Comparison of ENCODE assay signal across 39 mouse cellular contexts in genomic region chr14:7989961-7990360, GRCm38 (mm10). TPM values are rescaled to one million over a fixed set of nuclear protein-coding genes. Genes with fewer than 3 reads are reported as not detected.
"Had no signal": no experiment of that assay in that cellular context is flagged by ENCODE, and none has a peak within 500 bp of the region (broad histone marks: within the 10 kb centered on the region; RNA-seq: fewer than 3 reads in every experiment).

No protein-coding gene starts in this region.

- H3K36me3 ChIP-seq: heart, embryonic 12.5 days; hindbrain, embryonic 10.5 days; hindbrain, embryonic 12.5 days; kidney, embryonic 15.5 days; limb, embryonic 13.5 days; limb, embryonic 15.5 days had no signal

- H3K9me3 ChIP-seq: heart, embryonic 12.5 days; hindbrain, embryonic 10.5 days; hindbrain, embryonic 12.5 days; kidney, embryonic 15.5 days; limb, embryonic 13.5 days; limb, embryonic 15.5 days had no signal

- H3K27ac ChIP-seq: gastrocnemius, adult 2 months; heart, adult 2 months; hindbrain, embryonic 10.5 days; hindbrain, embryonic 12.5 days; hindbrain, embryonic 14.5 days; kidney, embryonic 15.5 days; kidney, postnatal 0 days; limb, embryonic 13.5 days; limb, embryonic 15.5 days had no signal

- H3K4me2 ChIP-seq: heart, embryonic 12.5 days; hindbrain, embryonic 12.5 days; hindbrain, embryonic 14.5 days; kidney, embryonic 15.5 days; limb, embryonic 13.5 days; limb, embryonic 15.5 days; liver, embryonic 11.5 days had no signal

- H3K4me3 ChIP-seq: gastrocnemius, adult 2 months; heart, adult 2 months; heart, embryonic 12.5 days; hindbrain, embryonic 10.5 days; hindbrain, embryonic 12.5 days; kidney, embryonic 15.5 days; limb, embryonic 13.5 days; limb, embryonic 15.5 days had no signal

- ATAC-seq: hindbrain, embryonic 16.5 days; intestine, embryonic 16.5 days had no signal

- DNase-seq: gastrocnemius, adult 2 months; gastrocnemius, postnatal 14 days; gastrocnemius, postnatal 36 days; heart, adult 11 months; heart, adult 2 months; heart, postnatal 10 days; heart, postnatal 4 days; kidney, adult 11 months; kidney, adult 2 months; kidney, adult 9 months; kidney, postnatal 14 days; kidney, postnatal 36 days; layer of hippocampus, adult 9-11 months; layer of hippocampus, postnatal 36 days; left cerebral cortex, postnatal 4 days had no signal

- H3K27me3 ChIP-seq: heart, embryonic 12.5 days; hindbrain, embryonic 12.5 days; kidney, embryonic 15.5 days; limb, embryonic 15.5 days had no signal

- H3K9ac ChIP-seq: heart, embryonic 12.5 days; hindbrain, embryonic 12.5 days; hindbrain, embryonic 14.5 days; kidney, embryonic 15.5 days; limb, embryonic 13.5 days; limb, embryonic 15.5 days had no signal

- H3K4me1 ChIP-seq: heart, embryonic 12.5 days; hindbrain, embryonic 12.5 days; limb, embryonic 15.5 days had no signal

RNA-seq across cellular contexts. Expression of gene Dnase1l3, which starts 4.4 kb away (rescaled TPM):
- total RNA-seq: gastrocnemius, adult 2 months; gastrocnemius, postnatal 36 days; heart, postnatal 10 days; heart, postnatal 4 days; layer of hippocampus, adult 8-10 months; layer of hippocampus, postnatal 14 days; layer of hippocampus, postnatal 36 days; left cerebral cortex, adult 18-20 months; left cerebral cortex, postnatal 10 days; left cerebral cortex, postnatal 25 days had no signal
- polyA plus RNA-seq: hindbrain, embryonic 12.5 days had no signal

RNA-seq across cellular contexts. Expression of gene Gm45521, which starts 32.9 kb away (rescaled TPM):
- total RNA-seq: gastrocnemius, adult 2 months; gastrocnemius, postnatal 14 days; gastrocnemius, postnatal 36 days; heart, adult 2 months; heart, postnatal 10 days; heart, postnatal 25 days; heart, postnatal 4 days; layer of hippocampus, adult 18-20 months; layer of hippocampus, postnatal 14 days; layer of hippocampus, postnatal 36 days; left cerebral cortex, adult 18-20 months; left cerebral cortex, postnatal 25 days; left cerebral cortex, postnatal 4 days had no signal
- polyA plus RNA-seq: frontal cortex, adult 2 months; gonadal fat pad, adult 2 months; heart, adult 2 months; heart, embryonic 12.5 days; heart, embryonic 14.5 days; heart, embryonic 16.5 days; intestine, embryonic 14.5 days; intestine, embryonic 16.5 days; kidney, adult 2 months; kidney, embryonic 15.5 days; kidney, postnatal 0 days; large intestine, adult 2 months; limb, embryonic 13.5 days; limb, embryonic 15.5 days; liver, embryonic 11.5 days had no signal
